Mouse (Mus musculus): Measurements from ENCODE around the gene Ccnc. TPM values are rescaled to one million over a fixed set of nuclear protein-coding genes. Genes with fewer than 3 reads are reported as not detected.

Ccnc gene
- polyA plus RNA-seq, 1 experiment from 2014 or later, result 42.1 TPM

Other genes with a start within 250 kb of the Ccnc start
- not detected in 2 replicates for gene Prdm13, start 41.7 kb upstream of the Ccnc start, polyA plus RNA-seq (2015; fragmentation: Nextera tagmentation; extraction: Ambion mirVana)
- gene Usp45, start 39.5 kb downstream of the Ccnc start, polyA plus RNA-seq (2015; fragmentation: Nextera tagmentation; extraction: Ambion mirVana), result 8.9 and 9.9 TPM in 2 replicates
- gene Tstd3, start 39.5 kb downstream of the Ccnc start, polyA plus RNA-seq (2015; fragmentation: Nextera tagmentation; extraction: Ambion mirVana), result 13.9 and 15.2 TPM in 2 replicates
- gene Pnisr, start 119.9 kb downstream of the Ccnc start, polyA plus RNA-seq (2015; fragmentation: Nextera tagmentation; extraction: Ambion mirVana), result 119 and 128 TPM in 2 replicates
- 14.8 and 15.7 TPM in 2 replicates for gene Coq3, start 152.0 kb downstream of the Ccnc start, polyA plus RNA-seq (2015; fragmentation: Nextera tagmentation; extraction: Ambion mirVana)
- gene Faxc, start 203.6 kb downstream of the Ccnc start, polyA plus RNA-seq (2015; fragmentation: Nextera tagmentation; extraction: Ambion mirVana), result 3.9 and 4.1 TPM in 2 replicates

Data from stomach, embryonic 16.5 days (tissue).